Mouse (Mus musculus) CH12F3 (cell line): ENCODE results near the gene L3hypdh.

ENCODE experiments used
- in situ Hi-C: fragments of 300-500 bp; cut with MboI; formaldehyde crosslinking; loops from 2 replicates; pipeline ENCODE4 v1.14.3; 2020; ENCODE audit warnings: low sequenced_read_pairs

Gene L3hypdh

DNA sequence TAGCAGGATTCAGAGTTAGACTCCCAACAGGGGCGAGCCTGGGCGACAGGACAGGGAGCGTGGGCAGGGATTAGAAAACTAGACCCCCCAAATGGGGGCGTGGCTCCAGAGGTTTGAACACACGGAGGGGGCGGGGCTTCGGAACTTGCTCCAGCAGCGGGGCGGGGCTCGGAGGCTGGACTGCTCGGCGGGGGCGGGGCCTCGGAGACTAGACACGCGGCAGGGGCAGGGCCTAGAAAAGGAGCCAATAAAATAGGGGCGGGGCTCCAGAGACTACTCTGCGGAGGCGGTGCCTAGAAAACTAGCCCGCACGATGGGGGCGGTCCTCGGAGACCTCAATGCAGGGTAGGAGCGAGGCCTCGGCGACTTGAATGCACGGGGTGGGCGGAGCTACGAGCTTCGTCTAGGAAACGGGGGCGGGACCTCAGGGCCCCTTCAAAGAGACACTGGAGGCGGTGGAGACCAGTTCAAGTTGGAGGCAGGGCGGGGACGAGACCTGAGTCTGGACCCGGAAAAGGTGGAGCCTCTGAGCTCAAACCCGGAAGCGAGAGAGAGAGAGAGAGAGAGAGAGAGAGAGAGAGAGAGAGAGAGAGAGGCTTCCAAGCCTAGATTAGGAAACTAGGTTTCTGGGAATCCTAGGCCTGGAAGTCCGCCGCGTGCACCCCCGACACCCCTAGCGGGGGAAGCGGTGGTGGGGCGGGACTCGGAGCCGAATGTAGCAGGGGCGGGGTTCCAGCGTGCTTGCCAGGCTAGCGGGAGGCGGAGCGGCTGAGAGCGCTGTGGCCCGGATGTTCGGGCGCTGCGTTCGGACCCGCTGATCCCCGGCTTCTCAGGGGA lies at the start of gene L3hypdh, which contains the start of gene Jkamp:
Gene L3hypdh, minus strand, starts transcription at position 111 of the 837 bp plus-strand sequence.
Gene Jkamp, plus strand, starts transcription at position 261 of the 837 bp plus-strand sequence.
- in situ Hi-C loops: no loop called here

DNA sequence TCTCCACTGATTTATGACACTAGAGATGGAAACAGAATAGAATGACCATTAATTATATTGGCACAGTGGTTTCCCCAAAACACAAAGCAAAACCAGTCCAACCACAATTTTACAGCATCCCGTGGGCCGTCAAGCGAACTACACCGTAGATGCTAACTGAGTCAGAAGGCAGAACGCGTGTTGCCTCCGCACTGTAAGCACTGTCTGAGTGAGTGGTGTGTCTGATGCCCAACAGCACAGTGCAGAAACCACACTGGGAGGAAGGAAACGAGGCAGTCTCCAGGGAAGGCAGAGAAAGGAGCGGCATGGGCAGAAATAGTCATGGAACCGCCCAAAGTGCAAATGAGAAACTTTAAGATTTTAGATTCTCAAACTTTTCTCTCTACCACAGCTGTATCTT lies 44.0 kb upstream of the L3hypdh start:
- in situ Hi-C loops: no loop called here

DNA sequence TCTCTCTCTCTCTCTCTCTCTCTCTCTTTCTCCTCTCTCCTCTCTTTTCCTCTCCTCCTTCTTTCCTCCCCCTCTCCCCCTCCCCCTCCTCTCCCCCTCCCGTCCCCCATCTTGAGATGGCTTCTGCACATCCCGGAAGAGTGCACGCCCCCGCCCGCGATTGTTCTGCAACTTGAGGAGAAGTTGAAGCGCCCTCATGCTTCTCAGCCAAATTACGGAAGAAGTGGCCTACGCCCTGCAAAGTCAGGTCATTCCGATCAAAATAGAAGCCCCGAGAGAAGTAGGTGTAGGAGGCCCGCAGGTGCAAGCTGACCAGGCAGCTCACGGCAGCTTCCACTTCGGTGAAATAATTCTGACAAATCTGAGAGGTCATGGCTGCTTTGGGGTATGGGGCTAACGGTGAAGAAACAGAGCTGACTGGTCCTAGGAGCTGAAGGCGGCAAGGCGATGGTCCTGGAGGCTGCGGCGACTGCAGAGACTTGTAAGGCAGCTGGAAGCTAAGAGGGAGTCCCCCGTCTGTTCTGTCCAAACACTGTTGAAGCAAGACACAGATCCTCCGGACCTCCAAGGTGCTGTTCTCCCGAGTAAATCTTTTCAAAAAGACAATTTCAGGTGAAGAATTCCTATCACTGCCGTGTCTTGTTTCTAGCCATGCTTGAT lies 30.6 kb upstream of the L3hypdh start:
- in situ Hi-C loops: loop anchor here (25.0 kb wide), 1 partner anchor 296 kb away; the partner anchor contains the start of gene Rtn1

DNA sequence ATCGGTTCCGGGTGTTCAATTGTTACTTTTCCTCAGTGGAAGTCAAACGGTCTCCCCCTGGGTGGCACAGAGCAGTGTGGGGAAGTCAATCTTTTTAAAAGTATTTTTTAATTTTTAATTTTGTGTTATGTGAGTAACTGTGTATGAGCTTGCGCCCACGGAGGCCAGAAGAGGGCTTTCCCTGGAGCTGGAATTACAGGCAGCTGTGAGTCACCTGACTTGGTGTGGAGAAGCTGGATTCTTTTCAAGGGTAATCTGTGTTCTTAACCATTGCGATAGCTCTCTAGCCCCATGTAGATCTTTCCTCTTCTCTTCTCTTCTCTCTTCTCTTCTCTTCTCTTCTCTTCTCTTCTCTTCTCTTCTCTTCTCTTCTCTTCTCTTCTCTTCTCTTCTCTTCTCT lies 29.9 kb upstream of the L3hypdh start:
- in situ Hi-C loops: loop anchor here (25.0 kb wide), 1 partner anchor 297 kb away; the partner anchor contains the start of gene Rtn1

DNA sequence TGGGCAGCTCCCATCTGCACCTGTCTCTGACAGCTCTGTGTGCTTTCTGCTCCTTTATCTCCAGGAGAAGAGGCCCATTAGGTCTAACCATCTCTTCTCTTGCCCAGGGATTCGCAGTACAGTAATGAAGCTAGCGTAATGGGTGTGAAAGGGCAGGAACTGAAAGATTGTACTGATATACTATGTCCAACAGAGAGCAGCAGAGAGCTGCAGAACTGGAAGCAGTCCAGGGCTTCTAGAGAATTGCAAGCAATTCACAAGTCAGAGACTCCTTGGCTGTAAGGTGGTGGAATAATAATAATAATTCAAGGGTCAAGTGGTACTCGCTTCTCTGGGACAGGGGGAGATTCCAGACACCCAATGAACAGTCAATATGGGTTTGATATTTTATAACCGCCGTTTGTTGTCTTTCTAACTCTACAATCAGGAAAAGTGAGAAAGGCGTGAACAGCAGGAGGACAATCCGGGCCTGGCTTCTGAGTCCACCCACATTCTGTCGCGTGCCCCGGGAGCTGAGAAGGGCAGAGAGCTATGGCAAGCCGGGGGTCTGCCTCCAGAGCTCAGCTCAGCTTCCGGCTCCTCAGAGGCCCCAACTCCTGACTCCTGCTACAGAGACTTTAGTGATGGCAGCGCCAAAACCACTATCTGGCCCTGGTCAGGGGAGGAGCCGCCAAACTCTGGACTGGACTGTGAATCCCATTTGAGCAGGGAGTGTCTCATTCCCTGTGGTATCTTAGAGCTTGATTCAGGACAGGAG lies 19.5 kb upstream of the L3hypdh start:
- in situ Hi-C loops: loop anchor here (25.0 kb wide), 1 partner anchor 308 kb away; the partner anchor contains the start of gene Rtn1

DNA sequence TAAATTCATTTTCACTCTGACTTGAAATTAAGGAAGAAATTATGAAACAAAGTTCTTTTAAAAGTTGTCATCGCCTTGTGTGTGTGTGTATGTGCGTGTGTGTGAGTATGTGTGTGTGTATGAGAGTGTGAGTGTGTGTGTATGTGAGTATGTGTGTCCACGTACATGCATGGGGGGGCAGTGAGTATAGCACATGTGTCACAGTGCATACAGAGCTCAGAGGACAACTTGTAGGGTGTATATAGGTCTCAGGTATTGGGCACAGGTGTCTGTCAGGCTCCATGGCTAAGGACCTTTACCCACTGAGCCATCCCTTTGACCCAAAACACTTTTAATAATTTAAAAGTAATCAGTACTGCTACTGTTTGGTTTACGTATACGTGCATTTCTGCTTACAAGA lies 18.8 kb upstream of the L3hypdh start:
- in situ Hi-C loops: loop anchor here (25.0 kb wide), 1 partner anchor 308 kb away; the partner anchor contains the start of gene Rtn1

DNA sequence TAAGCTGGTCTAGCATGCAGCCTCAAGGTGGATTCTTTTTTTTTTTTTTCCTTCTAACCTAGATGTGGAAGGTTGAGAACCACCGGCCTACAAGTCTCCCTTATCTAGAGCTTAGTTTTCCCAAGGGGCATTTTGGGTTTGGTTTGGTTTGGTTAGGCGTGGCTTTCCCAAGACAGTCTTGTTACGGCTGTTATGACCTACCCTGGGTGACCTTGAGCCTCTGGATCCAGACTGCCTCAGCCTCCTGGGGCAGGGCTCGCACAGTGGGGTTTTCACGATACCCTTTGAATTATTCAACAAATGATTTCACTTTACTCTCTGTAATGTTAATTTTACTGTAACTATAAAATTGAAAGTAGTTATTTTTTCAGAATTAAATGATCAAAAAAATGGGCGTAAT lies 17.5 kb upstream of the L3hypdh start:
- in situ Hi-C loops: loop anchor here (25.0 kb wide), 1 partner anchor 310 kb away; the partner anchor contains the start of gene Rtn1

DNA sequence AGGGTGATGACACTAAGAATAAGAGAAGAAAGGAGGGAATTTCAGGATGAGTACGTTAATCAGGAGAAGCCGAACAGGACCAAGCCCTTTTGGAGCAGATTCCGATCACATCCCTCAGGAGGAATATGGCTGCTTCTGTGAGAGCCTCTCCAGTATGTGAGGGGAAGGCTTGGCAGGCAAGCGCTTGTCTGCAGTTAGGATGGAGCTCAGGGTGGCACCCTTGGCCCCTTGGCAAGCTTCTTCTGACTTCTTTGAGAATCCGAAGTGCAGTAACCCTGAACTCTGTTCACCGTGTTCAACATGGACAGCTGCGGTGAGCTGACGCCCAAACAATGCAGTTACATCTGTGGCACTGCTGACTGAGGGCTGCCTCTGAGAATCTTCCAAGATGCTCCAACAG lies 11.7 kb upstream of the L3hypdh start:
- in situ Hi-C loops: no loop called here

DNA sequence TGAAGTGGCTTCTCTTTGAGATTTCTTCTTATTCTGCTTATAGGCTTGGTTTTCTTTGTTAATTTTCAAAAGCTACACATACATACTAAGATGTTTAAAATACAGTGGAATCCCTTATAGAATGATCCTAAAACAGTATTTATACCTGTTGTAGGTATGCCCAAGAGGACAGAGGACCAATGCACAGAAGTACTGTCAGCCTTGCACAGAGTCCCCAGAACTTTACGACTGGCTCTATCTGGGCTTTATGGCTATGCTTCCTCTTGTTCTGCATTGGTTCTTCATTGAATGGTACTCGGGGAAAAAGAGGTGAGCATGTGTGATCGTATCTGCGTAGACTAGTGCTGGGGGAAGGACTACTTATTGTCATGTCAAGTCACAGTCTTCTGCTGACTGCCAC lies 4.6 kb upstream of the L3hypdh start:
- in situ Hi-C loops: no loop called here

DNA sequence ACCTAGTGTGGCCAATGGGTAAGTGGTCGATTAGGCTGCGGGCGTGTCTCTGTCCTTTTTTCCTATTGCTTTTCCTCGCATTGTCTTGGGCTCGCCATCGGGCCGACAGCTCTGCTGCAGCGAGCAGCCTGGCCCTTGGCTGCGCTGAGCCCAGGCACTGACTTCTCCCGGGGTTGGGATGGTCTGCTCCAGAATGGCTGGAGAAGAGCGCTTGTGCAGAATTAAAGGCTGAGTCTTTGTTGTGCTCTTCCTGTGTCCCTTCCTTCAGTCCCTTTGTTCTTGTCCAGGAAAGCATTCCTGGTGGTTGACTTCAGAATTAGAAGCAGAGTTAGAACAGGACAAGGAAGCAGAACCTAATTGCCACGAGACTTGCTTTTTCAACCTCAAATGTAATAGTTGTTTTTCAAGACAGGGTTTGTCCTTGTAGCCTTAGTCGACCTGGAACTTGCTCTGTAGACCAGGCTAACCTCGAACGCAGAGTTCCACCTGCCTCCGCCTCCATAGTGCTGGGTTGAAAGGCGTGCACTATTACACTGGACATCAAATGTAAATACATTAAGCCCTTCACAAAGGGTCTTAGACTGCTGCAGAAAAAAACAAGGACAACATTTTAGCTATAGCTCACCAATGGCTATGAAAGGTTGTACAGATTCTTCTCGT lies 1.1 kb upstream of the L3hypdh start:
- in situ Hi-C loops: no loop called here

DNA sequence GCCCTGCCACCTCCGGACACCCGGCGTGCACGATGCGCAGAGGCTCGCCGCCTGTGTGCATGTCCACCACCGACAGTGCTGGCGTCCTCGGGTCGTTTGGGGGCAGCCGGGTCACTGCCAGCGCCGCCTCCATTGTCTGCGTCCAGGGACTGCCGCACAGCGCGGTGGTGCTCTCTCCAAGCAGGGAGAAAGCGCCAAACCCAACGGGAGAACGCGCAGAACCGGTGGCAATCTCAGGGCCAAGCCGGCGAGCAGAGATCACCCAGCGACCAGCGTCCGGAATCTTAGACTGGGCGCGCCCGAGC lies 263 bp downstream of the L3hypdh start:
- in situ Hi-C loops: no loop called here

DNA sequence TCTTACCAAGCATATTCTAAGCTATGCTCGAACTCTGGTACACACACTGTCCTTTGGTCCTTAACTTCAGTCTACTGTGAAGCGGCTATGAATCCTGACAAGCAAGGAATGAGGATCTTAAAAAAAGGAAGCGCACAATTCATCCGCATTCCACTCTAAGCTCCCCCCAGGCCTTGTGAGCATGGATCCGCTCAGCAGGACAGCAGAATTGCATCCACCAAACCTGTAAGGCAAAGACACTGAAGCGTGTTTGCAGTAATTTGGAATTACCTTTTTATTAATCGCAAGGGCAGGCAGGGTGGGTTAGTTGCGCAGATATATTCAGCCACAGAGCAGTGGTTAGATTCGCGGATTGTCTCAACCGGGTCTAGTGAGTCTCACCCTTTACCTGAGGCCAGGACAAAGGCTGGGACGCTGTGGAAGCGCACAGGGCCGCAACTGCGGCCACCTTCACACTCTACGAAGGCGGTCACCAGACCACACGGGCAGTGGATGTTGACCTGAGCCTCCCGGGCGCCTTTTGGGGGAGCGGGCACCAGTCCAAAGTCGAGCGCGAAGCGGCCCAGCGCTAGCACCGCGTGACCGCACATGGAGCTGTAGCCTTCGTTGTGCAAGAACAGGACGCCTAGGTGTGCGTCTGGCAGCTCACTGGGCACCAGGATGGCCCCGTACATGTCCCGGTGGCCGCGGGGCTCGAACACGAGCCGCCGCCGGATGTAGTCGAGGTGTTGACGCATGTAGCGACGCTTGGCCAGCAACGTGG lies 797 bp downstream of the L3hypdh start:
- in situ Hi-C loops: no loop called here

DNA sequence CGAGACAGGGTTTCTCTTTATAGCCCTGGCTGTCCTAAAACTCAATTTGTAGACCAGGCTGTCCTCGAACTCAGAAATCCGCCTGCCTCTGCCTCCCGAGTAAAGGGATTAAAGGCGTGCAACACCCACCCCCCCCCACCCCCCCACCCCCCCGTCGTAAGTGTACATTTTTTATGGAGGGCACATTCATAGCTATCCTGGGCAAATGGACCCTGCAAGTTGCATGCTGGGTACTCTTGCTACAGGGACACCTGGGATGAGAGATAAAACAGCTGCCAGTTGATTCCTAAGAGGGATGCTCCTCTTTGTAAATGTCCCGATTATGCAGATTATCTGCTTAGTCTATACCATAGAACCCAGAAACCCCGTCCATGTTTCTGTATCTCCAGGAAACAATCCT lies 2.0 kb downstream of the L3hypdh start:
- in situ Hi-C loops: no loop called here

DNA sequence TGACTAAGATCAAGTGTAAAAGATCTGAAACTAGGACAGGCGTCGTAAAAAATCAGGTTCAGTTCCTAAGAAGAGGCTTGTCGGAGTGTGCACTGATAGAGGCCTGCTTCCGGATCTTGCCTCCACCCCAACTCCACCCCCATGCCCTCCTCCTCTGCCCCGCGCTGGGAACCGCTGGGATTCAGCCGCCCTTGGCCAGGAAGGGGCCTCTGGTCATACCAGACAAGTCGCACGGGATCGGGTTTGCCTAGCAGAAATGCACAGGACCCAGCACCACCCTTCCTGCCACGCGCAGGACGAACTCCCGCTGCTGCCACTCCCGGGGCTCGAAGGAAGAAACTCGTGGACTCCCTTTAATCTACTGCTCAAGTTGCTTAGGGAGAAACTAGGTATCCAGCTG lies 2.9 kb downstream of the L3hypdh start:
- in situ Hi-C loops: no loop called here

DNA sequence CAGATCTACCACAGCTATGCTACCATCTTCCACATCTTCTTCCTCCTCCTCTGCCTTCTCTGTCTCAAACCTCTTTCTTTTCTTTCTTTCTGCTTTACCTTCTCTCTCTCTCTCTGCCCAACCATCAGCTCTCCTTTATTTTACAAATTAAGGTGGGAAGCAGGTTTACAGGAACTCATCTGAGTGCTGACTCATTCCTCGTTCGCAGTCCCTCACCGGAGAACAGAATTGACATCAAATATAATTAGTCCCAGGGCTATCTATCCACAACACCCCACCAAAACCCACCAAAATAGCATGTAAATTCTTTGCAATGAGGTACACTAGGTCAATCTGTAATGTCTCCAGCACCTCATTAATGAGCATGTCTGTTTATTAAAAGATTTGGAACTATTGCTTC lies 3.3 kb downstream of the L3hypdh start:
- in situ Hi-C loops: no loop called here

DNA sequence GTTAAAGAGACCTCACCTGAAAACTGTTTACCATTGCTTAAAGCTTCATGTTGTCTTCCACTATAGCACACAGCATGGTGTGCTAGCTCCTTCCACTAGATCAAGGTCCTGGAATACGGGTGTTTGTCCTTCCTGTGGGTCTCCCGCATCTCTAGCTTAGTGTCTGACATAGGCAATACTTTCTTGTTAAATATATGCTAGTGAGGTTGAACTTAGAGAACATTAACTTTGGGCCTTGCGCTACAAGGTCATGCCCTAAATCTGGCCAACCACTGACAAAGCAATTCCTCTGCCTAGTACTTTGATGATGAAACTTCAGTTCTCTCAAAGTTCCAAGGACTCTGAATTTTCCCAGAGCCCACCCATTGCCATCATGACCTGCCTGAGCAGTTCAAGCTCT lies 7.0 kb downstream of the L3hypdh start:
- in situ Hi-C loops: no loop called here

DNA sequence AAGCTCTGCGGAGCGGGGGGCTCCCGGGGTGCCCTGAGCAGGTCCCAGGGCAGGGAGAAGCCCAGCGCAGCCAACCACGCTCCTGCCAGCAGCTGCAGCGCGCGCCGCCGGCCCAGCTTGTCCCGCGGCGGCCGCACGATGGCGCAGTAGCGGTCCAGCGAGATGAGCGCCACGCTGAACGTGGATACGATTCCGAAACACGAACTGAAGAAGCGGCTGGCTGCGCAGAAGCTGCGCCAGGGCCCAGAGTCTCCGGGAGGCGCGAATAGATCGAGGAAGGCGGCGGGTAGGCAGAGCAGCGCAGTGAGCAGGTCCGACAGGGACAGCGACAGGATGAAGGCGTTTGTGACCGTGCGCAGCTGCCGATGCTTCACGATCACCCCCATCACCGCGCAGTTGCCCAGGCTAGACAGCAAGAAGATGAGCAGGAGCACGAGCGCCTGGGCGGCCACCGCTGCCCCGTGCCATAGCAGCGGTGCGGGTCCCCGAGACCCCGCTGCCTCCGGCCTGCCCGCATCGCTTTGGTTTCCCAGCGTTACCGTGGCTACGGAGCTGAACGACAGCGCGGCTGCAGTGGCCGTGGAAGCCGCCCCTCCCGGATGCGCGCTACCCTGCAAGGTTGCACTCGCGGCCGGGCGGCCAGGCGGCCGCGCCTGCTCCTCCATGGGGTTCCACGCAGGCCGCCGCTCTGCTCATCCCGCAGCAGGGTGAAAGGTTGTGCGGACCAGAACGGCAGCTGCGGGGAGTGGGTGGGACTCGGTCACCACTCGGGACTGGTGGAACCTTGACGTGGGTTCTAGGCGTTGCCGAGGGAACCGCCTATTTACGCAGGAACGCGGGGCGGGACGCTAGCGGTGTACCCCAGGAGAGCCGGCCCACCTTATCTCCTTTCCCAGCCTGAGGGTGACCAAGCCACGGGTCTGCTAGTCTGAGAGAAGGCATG lies 14.6 kb downstream of the L3hypdh start, which contains the start of gene Gpr135:
Gene Gpr135, minus strand, starts transcription at position 799 of the 943 bp plus-strand sequence.
- in situ Hi-C loops: no loop called here

DNA sequence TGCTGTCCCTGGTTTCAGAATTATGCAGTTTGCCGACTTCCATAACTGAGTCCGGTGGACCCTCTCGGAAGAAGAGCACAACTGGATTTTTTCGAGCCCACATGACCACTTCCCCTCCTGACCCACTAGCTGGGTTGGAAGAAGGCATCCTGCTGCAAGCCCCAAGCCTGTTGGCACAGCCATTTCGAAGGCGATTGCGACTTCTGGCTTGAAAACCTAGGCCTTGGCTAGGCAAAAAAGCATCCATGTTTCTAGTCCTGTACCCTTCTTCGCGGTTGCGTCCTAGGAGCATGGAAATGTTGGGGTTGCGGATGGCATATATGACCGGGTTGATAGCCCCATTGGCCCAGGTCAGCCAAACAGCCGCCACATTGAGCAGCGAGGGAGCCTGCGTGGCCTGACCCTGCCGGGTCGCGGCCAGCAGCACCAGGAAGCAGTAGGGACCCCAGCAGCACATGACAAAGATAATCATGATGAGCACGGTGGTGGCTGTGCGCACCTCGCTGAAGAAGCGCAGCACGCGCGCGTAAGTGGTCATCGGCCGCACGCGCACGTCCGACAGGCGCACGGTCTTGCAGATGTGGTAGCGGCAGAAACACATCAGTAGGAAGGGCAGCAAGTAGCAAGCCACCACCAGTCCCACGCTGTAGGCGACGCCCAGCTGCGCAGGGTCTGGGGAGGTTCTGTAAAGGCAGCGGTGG lies 15.5 kb downstream of the L3hypdh start:
- in situ Hi-C loops: no loop called here
